Mouse (Mus musculus) cerebellum, postnatal 25 days (tissue): ENCODE measurements at regions not wholly inside any gene's neighbourhood (a gene's known extent, or its start where the extent isn't known, plus 50 kb on each side); places are given as distances from the start of the nearest gene placed in this dataset.

Source experiments
- DNase-seq, 2 experiments: peaks; one replicate each; pipeline ENCODE4 v3.0.0; 2021; ENCODE audit warnings: mixed read lengths in 2 of 2

DNA sequence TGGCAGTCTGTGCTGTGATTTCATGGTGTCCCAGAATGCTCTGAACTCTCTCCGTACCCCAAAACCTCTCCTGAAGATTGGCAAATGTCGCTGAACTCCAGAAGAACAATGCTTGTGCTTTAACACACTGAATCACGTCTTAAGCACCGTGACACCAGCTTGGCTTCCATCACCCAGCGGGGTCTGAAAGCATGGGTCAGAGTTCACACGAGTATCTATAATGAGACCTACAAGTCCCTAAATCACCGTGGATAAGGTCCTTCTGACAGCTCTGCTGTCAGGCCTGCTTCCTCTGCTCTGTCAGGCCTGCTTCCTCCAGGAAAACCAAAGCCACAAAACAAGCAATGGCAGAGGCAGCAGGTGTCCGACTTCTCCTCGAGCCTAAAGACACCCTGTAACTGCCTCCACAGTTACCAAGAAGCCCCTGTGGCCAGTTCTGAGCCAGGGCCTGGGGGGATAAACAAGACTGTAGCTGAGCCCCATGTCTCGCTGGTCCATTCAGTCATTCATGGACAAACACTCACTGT lies 229.1 kb upstream of the A430005L14Rik start:
- DNase-seq: no peak

DNA sequence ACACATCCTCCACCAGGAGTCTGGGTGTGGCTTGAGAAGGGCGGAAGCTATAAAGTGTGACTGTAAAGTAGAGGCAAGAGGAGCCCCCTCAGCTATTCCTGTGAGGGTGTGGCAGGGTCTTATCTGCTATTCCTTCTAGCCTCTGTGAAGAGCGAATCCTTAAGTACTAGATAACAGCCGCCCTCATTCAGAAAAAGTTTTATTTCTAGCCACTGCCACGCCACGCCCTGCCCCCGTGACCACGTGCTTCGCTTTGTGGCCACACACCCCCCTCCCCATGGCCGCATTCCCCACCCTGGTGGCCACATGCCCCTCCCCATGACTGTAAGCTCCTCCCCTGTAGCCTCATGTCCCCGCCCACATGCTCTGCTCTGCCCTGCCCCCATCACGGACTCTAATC lies 218.9 kb upstream of the A430005L14Rik start:
- no peak for DNase-seq

DNA sequence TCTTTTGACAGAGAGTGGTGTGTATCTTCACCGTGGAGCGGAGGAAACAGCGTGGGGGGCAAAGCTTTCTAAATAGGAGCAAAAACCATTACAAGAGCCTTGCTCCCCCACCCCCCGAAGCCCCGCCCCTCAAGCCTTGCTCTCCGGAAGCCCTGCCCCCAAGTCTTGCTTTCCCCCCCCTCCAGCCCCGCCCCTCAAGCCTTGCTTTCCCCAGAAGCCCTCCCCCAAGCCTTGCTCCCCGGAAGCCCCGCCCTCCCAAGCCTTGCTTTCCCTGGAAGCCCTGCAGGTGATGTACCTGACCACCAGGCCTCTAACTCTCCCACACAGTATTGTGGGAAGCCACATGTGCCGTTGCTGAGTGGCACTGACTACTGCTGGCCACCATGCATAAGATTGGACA lies 214.8 kb upstream of the A430005L14Rik start:
- no peak for DNase-seq

DNA sequence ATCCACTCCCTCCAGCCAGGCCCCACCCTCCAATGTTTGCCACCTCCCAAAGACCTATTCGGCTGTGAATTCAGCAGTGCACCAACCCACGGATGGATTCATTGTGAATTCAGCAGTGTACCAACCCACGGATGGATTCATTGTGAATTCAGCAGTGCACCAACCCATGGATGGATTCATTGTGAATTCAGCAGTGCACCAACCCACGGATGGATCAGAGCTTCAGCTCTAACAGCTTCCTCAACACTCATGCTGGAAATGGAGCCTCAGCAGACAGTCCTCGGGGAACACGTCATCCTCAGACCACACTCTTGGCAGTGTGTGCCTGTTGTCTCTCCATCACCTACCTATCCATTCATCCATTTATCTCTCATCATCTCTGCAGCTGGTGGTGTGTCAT lies 204.2 kb upstream of the A430005L14Rik start:
- no peak for DNase-seq

DNA sequence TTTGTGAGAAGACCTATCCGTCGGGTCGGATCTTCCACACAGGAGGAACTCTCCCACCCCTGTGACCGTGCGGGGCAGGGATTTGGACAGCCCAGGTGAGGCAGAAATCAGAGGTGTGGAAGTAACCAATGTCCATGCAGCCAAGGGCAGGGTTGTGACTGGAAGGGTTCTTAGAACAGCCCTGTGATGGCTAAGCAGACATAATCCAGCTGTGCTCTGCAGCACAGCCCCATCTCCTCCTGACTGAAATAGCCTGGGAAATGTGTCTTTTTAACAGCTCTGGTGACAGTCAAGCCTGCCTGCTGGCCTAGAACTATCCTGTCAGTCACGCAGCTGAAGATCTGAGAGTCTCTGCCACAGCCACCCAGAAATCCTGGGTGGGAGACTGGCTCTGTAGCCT lies 198.7 kb upstream of the A430005L14Rik start:
- DNase-seq: no peak

DNA sequence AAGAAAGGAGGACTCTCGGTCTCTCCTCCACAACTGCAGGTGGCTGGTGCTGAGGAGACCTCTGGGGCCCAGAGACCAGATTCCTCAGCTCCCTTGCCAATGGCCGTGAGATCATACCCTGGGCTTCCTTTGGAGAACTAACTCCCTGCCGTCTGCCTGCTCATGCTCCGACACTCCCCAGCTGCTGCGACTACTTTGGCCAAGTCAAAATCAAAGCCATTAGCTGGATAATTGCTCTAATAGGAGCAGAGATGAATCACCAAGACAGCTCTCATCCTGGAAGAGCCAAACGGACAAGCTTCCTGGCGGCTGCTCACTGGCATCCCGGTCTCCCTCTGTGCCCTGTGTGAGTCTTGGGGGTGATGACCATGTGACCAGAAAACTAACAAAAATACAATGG lies 198.3 kb upstream of the A430005L14Rik start:
- no peak for DNase-seq

DNA sequence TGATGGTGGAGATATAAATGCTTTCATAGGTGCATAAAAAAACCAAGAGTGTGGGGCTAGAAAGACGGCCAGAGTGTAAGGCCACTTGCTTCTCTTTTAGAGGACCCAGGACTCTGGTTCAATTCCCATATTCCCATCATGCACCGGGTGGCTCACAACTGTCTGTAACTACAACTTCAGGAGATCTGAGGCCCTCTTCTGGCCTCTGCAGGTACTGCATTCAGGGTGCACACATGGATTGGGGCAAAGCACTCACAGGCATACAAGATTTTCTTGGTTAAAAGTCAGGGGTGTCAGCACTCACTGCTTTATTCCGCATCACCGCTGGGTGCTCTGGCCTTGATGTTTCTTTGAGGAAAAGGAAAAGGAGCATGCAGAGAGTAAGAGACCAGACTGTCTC lies 196.1 kb upstream of the A430005L14Rik start:
- no peak for DNase-seq

DNA sequence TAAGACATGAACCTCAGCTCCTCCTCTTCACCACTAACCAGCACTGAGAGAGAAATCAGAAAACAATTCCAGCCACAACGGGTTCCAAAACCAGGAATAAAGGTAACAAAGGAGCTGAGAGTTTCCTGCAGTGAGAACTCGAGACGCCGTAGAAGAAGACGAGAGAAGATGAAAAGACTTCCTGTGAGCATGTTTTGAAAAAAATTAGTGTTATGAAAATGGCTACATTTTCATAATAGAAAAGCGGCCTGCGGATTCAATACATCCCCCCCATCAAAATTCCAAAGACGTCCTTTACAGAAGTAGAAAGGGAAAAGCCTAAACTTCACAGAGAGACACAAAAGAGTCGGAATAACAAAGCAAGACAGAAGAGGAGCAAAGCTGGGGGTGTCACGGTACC lies 193.6 kb upstream of the A430005L14Rik start:
- no peak for DNase-seq

DNA sequence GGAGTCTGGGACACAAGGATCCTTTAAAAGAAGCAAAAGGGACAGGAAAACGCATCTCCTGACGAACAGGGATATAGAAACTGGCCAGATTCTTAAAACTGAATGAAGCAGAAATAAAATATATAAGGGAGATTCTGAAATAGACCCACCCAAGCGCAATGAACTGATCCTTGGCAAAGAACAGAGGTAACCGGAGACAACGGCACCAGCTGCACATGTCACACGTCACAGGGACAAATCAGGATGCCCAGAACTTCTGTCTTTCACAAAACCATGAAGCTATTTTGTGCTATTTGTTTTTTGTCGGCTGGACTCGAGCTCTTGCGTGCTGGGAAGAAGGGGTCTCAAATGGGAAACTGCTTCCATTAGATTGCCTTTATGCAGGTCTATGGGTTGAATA lies 189.3 kb upstream of the A430005L14Rik start:
- no peak for DNase-seq

DNA sequence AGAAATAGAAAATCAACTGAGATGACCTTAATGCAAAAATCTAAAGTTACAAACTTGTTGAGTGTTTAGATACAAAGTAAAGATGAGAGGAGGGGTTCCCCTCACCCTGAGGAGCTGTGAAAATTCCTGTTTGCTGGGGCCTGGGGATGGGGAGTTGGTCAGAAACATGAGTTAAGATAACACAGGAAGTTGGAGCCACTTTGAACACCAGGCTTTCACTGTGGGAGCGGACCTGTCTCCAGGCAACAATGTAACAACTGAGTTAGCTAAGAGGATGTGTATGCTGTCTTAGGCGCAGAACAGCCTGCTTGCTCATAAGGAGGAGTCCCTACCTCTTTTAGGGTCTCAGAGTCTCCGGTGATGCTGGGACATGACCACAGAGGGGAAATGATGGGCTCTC lies 188.7 kb upstream of the A430005L14Rik start:
- DNase-seq: no peak

DNA sequence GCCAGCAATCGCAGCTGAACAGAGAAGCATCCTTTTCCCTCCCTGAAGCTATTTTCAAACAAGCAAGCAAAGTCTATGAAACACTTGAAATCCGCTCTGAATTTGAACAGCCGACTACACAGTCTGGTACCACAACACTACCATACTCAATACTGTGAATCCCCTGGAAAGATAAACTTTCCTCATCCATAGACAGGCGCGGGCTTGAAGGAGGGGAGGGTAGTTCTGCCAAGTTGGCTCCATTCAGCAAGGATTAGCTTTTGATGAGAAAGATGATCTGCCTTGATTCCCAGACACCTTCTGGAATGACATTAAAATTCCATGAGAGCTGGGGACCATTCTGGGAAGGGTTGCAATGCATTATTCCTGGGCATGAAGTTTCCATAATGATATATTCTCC lies 186.4 kb upstream of the A430005L14Rik start:
- no peak for DNase-seq

DNA sequence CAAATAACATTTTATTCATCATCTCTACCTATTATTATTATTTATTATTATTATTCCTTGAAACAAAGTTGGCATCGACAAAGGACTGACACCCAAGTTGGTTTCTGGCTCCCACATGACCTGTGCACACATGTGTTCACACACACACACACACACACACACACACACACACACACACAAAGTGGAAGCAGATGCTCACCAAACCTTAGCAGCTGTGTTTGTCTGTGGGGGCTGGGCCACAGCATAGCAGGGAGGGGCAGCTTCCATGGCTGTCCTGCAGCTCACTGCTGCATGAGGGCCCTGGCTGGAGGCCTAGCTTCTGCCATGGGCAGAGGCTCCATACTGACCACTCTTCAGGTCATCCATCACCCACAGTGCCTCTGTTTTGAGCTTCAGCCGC lies 176.5 kb upstream of the A430005L14Rik start:
- no peak for DNase-seq

DNA sequence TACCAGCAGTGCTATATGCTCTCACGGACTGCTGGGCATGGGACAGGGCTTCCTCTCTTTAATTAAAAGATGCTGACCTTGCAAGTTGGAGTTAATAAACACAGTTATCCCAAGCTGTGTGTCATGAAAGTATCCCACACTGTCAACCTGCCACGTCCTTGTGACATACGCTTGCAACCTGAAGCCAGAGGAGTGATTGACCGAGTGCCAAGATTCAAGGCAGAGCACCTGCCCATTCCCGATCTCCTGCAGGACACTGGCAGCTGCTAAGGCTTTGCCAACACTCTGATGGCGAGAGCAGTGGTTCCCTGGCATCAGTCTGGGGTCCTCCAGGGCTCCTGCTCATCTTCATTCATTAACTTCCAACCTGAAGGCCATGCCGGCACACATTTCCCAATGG lies 175.8 kb upstream of the A430005L14Rik start:
- peak; percentile 52 to 70 for DNase-seq

DNA sequence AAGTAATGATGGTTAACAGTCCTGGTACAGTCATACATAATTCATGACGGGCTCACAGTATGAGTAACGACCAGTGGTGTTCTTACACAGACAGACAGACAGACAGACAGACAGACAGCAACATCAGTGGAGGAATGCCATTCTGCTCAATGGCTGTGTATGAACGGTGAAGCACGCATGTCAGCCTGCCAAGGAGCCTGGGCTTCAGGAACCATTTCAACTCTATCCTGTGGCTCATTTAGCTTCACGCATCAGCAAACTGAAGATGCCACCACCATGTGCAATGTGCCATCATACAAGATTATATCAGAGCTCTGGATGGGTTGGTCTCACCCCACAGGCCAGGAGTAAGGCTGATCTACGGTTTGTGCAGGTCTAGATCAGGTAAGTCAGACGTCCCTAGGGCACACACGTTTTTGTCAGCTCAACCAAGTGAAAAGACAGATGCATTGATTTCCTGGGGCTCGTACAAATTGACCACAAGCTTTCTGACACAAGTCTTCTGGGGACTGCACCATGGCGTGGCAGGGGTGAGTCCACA lies 175.0 kb upstream of the A430005L14Rik start:
- DNase-seq: peak in 1 of 2 experiments; percentile 9

DNA sequence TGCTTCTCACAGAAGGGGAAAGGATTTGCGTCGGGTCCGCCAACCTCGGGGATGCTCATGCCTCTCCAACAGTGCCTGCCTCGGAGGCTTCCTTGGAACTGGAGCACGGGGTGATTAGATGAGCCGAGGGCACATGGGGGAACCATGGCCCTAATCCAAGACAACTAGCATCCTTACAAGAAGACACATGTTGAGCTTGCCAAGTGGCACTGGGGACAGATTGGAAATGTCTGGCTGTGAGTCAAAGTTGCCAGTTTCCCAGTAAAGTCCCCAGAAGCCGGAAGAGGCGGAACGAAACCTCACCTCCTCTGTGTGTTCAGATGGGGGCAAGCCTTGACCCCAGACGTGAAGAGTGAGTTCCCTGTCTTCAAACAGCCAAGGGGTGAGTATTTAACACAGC lies 172.6 kb upstream of the A430005L14Rik start:
- peak in 1 of 2 experiments; percentile 27 for DNase-seq

DNA sequence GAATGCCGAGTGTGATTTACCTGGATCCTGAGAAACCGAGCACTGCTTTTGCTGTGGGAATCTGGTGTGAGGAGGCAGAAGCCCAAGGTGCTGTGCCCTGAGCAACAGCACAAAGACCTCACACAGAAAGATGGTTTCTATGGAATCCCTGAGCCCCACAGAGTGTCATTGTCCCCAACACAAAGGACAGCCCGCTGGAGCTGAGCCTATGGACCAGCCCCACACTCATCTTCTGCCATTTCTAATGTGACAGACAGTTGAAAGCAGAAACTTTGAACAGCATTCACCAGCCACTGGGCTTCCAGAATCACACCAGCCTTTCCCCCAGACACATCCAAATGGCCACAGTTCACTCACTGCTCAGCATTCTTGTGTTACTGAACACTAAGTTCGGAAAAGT lies 171.5 kb upstream of the A430005L14Rik start:
- DNase-seq: no peak

DNA sequence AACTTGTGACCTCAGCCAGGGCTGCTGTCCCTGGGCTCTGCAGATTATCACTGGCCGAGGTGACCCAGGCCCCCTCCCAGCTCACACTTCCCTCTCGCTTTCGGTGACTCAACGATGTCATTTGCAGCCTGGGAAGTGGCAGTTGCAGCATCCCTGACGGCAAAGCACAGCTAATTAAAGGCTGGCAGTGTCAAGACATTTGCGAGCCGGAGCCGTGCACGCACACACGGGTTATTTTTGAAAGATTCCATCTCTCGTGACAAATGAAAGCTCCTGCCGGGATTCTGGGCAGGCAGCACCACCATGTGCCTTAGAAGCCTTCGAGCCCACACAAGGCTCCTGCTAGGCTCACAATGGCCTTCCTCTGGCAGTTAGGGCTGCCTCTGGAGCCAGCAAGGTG lies 164.7 kb upstream of the A430005L14Rik start:
- peak in 1 of 2 experiments; percentile 12 for DNase-seq

DNA sequence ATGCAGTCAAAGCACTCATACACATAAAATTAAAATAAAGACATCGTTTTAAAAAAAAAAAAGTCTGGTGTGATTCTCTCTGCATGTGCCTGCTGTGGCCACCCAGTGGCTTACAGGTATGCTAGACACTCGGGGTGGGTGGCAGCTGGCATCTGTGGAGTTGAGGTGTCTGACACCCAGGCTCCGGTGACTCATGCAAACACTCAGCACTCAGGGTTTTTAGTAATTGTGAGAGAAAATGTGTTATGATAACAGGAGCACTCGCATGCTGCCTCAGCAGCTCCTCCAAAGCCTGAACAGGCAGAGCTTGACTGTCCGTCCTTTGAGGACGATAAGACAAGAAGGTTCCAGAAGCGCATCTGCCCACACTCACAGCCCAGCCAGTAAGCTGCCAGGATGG lies 159.0 kb upstream of the A430005L14Rik start:
- DNase-seq: no peak

DNA sequence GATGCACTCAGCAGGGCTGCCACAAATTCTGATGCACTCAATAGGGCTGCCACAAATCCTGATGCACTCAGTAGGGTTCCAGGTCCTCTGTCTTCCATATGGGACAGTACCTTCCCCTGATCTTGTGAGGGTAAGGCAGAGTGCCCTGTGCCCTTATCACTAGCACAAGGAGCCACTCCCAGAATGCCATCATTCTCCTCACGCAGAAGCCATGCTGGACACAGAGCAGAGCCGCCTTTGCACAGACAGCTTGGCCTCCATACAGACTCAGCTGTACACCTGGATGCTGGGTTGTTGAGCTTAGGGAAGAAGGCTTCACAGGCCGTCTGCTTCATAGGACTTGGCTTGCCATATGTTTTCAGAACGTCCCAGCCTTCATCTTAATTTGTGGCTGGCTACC lies 151.3 kb upstream of the A430005L14Rik start:
- DNase-seq: no peak

DNA sequence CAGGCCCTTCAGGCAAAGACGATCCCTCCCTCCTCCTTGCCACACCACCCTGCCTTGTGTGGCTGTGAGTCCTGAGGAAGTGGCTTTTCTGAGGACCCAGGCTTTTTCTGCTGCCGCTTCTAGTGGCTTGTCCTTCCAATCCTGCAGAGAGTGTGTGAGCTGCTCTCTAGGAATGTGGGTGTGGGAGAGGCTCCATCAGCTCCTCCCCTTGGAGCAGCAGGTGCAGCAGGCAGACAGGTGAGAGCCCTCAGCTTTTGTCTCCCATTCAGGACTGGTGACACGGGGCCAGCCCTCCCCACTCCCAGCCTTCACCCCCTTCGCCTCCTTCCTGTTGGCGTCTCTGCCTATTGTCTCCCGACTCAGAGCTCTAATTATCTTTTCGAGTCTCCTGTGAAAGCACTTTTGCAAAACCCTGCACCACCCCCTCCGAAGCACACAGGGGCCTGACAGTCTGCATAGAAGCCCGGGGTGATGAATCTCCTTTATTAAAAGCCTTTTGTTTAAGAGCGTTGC lies 150.8 kb upstream of the A430005L14Rik start:
- DNase-seq: no peak

DNA sequence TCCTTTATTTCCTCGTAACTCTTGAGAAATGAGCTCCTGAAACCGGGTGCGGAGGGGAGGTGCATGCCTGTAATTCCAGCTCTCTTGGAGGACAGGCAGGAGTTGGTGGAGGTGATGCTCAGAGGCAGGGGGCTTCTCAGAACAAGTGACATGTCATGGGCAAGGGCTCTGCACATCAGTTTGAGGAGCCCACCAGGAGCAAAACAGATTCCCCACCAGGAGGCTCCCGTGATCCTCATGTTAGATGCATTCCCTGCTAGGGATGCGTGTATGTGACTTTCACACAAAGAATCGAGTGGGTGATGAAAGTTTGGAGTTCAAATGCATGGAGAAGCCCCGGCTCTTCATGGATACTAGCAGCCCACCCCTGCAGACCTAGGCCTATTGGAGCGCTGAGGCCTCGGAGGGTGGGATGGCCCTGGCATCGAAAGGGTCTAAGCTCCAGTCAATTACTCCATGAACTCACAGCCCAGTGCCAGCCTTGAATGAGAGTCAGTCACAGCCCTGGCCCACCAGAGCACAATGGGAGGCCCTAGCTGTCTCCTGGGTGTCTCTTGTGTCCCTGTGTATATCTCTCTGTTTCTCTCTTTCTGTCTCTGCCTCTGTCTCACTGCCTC lies 150.1 kb upstream of the A430005L14Rik start:
- no peak for DNase-seq

DNA sequence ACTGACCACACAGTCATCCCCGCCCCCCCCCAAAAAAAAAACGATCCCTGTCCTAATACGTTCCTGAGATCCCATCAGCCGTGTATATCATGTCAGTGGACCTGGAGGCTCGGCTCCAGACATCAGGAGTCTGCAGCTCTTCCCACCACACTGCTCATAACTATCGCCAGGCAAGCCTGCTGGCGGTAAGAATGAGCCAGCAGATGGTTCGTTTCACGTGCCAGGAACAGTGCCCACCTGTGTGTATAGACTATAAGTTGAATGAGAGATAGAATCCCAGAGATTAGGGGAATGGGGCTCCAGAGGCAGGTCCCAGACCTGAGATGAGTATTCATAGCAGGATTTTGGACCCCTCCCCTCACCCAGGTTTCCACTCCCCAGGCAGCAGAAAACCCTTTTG lies 144.2 kb upstream of the A430005L14Rik start:
- peak; percentile 12 to 29 for DNase-seq

DNA sequence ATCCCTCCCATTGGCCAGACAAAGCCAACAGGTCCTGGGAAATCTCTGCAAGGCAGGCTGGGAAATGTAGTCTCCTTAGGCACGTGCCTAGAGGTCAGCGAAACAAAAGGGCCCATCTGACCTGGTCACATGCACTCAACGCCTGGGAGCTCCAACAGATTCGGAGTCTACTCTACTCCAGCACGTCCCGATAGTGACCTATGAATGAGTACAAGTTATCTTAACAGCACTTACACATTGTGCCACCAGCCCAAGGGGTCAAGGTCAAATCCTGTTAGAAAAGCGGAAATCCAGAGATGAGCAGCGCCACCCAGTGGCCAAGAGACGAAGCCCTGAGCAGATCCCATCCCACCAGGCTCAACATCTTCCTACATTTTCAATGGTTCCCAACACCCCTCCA lies 129.1 kb upstream of the A430005L14Rik start:
- peak; percentile 7 for DNase-seq

DNA sequence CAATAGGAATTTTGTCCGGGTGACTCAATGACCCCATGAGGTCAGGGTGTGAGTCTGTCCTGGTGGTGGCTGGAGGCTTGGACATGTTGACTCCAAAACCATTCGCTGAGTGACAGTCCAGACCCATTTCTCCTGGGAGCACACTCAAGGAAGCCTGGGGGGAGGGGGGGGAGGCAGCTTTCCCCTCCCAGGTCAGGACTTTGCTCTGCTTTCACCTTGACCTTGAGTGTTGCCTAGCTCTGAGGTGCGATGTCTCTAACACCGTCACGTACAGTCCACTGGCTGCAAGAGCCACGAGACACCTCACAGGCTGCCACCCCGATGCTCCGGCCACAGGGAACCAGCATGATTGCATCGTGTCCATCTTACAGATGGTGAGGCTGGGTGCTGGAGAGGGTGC lies 127.3 kb upstream of the A430005L14Rik start:
- DNase-seq: no peak

DNA sequence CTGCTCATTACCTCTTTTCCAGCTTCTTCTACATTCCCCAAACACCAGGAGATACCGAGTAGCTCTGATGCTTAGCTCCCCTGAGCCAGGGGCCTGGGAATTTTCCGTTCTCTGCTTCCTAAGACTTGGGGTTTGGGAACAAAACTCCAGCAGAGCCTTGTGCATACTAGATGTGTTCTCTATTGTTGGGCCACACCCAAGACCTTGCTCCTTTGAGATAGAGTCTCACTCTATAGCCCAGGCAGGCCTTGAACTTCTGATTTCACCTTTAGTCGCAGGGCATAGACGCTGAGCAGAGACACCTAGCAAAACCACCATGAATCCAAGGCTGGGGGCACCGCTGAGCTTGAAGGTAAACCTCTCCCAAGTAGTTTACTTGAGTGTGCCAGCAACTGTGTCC lies 126.5 kb upstream of the A430005L14Rik start:
- DNase-seq: no peak
